Mouse (Mus musculus): Measurements from ENCODE around the gene Bcan. TPM values are rescaled to one million over a fixed set of nuclear protein-coding genes. Genes with fewer than 3 reads are reported as not detected.

The Bcan gene
- polyA plus RNA-seq, 2 experiments, result not detected

GRCm38 (mm10) chr3:87972203-87972664, 27.8 kb downstream of the Bcan start:
- no peak for DNase-seq (ENCODE audit: low read depth in 3 of 3, low spot score in 3 of 3)
- Histone ChIP-seq H3K27ac (no peak overlapping the region), H3K4me1 (replicated peaks; ENCODE audit: control insufficient read depth in 2 of 2, insufficient read depth in 2 of 2, low read length in 1 of 2) (peaks cover 0 to 4% of the 10 kb centered on the region in 2 experiments; a peak in 1 of 4 replicates), H3K36me3 (replicated peaks; ENCODE audit: control insufficient read depth, insufficient read depth, low read depth) (no peaks in the 10 kb centered on the region), H3K27me3 (ENCODE audit: control insufficient read depth, insufficient read depth, low read length) (peaks cover 34% of the 10 kb centered on the region), H3K4me2 (ENCODE audit: low read depth) (peak overlapping the region; percentile 16), H3K9ac (replicated peaks) (no peak overlapping the region), H3K9me3 (ENCODE audit: control insufficient read depth, low read length) (no peaks in the 10 kb centered on the region), H3K4me3 (ENCODE audit: insufficient read depth in 1 of 2, low read depth in 2 of 2, low read length in 2 of 2) (peak overlapping the region in 1 of 2 experiments; percentile 23; a peak in 1 of 4 replicates)
- no peak for ATAC-seq (ENCODE audit: insufficient read depth)
- TF ChIP-seq EP300 (IDR thresholded peaks at IDR 0.05; ENCODE audit: low read depth), result no peak
- WGBS (ENCODE audit: insufficient replicate concordance), result 40% methylated on average over 8 of the region's 8 CpGs

GRCm38 (mm10) chr3:87971489-87972202, 28.4 kb downstream of the Bcan start:
- ATAC-seq (ENCODE audit: insufficient read depth), result no peak
- Histone ChIP-seq H3K4me2 (ENCODE audit: low read depth) (peak overlapping the region; percentile 16), H3K27me3 (ENCODE audit: control insufficient read depth, insufficient read depth, low read length) (peaks cover 34% of the 10 kb centered on the region), H3K4me3 (ENCODE audit: insufficient read depth in 1 of 2, low read depth in 2 of 2, low read length in 2 of 2) (peak overlapping the region; percentile 17 to 40), H3K36me3 (replicated peaks; ENCODE audit: control insufficient read depth, insufficient read depth, low read depth) (no peaks in the 10 kb centered on the region), H3K4me1 (replicated peaks; ENCODE audit: control insufficient read depth in 2 of 2, insufficient read depth in 2 of 2, low read length in 1 of 2) (peaks cover 0 to 4% of the 10 kb centered on the region in 2 experiments; a peak in 1 of 4 replicates), H3K27ac (no peak overlapping the region), H3K9me3 (ENCODE audit: control insufficient read depth, low read length) (no peaks in the 10 kb centered on the region), H3K9ac (replicated peaks) (no peak overlapping the region)
- 2% methylated on average over 55 of the region's 60 CpGs for WGBS (ENCODE audit: insufficient replicate concordance)
- no peak for DNase-seq (ENCODE audit: low read depth in 3 of 3, low spot score in 3 of 3)
- TF ChIP-seq CTCF (IDR thresholded peaks at IDR 0.05; ENCODE audit: low read depth), result no peak
- TF ChIP-seq EP300 (IDR thresholded peaks at IDR 0.05; ENCODE audit: low read depth), result no peak

GRCm38 (mm10) chr3:87970939-87971488, 29.0 kb downstream of the Bcan start, which contains the start of gene Nes:
TSS of gene Nes (plus strand) at chr3:87971078.
- H3K36me3 ChIP-seq (replicated peaks; ENCODE audit: control insufficient read depth, insufficient read depth, low read depth), result no peaks in the 10 kb centered on the region
- H3K27ac ChIP-seq, result no peak within 1 kb of the TSS
- H3K4me2 ChIP-seq (ENCODE audit: low read depth), result peak within 1 kb of the TSS; percentile 16
- no peak; the same call in 1 of the 2 replicates for ATAC-seq (ENCODE audit: insufficient read depth)
- peak within 1 kb of the TSS; percentile 32 to 40 for H3K4me3 ChIP-seq (ENCODE audit: insufficient read depth in 1 of 2, low read depth in 2 of 2, low read length in 2 of 2)
- H3K9ac ChIP-seq (replicated peaks), result no peak within 1 kb of the TSS
- H3K4me1 ChIP-seq (replicated peaks; ENCODE audit: control insufficient read depth in 2 of 2, insufficient read depth in 2 of 2, low read length in 1 of 2), result peaks cover 0 to 4% of the 10 kb centered on the region in 2 experiments; a peak in 1 of 4 replicates
- TF ChIP-seq CTCF (IDR thresholded peaks at IDR 0.05; ENCODE audit: low read depth) (no peak), EP300 (IDR thresholded peaks at IDR 0.05; ENCODE audit: low read depth) (no peak)
- peaks cover 34% of the 10 kb centered on the region for H3K27me3 ChIP-seq (ENCODE audit: control insufficient read depth, insufficient read depth, low read length)
- under 1% methylated on average over 44 of the region's 44 CpGs for WGBS (ENCODE audit: insufficient replicate concordance)
- DNase-seq (ENCODE audit: low read depth in 3 of 3, low spot score in 3 of 3), result no peak
- no peaks in the 10 kb centered on the region for H3K9me3 ChIP-seq (ENCODE audit: control insufficient read depth, low read length)

- TF ChIP-seq EP300 (IDR thresholded peaks at IDR 0.05; ENCODE audit: low read depth) (no peak), CTCF (IDR thresholded peaks at IDR 0.05; ENCODE audit: low read depth) (peak; percentile 65)
- Histone ChIP-seq H3K27ac (no peak overlapping the region), H3K27me3 (ENCODE audit: control insufficient read depth, insufficient read depth, low read length) (peaks cover 34% of the 10 kb centered on the region), H3K36me3 (replicated peaks; ENCODE audit: control insufficient read depth, insufficient read depth, low read depth) (no peaks in the 10 kb centered on the region), H3K4me1 (replicated peaks; ENCODE audit: control insufficient read depth in 2 of 2, insufficient read depth in 2 of 2, low read length in 1 of 2) (peaks cover 0 to 4% of the 10 kb centered on the region in 2 experiments; a peak in 1 of 4 replicates), H3K4me2 (ENCODE audit: low read depth) (peak overlapping the region; percentile 16), H3K9ac (replicated peaks) (no peak overlapping the region), H3K4me3 (ENCODE audit: insufficient read depth in 1 of 2, low read depth in 2 of 2, low read length in 2 of 2) (peak overlapping the region in 1 of 2 experiments; percentile 32; a peak in 3 of 4 replicates), H3K9me3 (ENCODE audit: control insufficient read depth, low read length) (no peaks in the 10 kb centered on the region)
- ATAC-seq (ENCODE audit: insufficient read depth), result no peak
- peak in 1 of 3 experiments; percentile 24 for DNase-seq (ENCODE audit: low read depth in 3 of 3, low spot score in 3 of 3)
- WGBS (ENCODE audit: insufficient replicate concordance), result 1% methylated on average over 21 of the region's 21 CpGs
Observed at GRCm38 (mm10) chr3:87970184-87970938, 29.7 kb downstream of the Bcan start.
